Mouse (Mus musculus) urinary bladder, adult 18-20 months (tissue): ENCODE data around the gene DXBay18.
"Not testable (repeated sequence)": the region's sequence is repeated elsewhere in the genome, so short reads cannot be mapped to it uniquely, and the experiment has no call there.

Experiments
- DNase-seq, 2 experiments: peaks; one replicate each; pipeline ENCODE4 v3.0.0; 2022; ENCODE audit warnings: low spot score in 2 of 2, mixed read lengths in 2 of 2

Gene DXBay18

DNA sequence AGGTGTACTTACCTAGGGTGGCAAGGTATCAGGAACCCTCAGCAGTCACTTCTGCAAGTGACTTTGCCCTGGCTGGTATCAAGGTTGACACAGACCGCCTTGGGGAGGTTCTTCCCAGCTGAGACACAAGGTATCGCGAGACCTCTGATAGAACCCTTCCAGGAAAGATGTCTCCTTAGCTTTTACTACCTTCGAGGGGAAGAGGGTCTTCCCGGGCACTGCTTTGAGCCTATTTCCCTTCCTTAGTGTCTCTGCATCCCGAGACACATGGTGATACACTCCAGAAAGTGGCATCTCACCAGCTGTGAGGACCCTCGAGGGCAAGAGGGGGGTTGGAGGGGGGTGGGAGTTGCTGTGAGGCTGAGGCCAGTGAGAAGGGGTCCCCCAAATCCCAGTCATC is at the start of gene DXBay18:
Gene DXBay18 (minus strand): TSS at position 101 of the 400 bp plus-strand sequence.
- not testable (repeated sequence) for DNase-seq

DNA sequence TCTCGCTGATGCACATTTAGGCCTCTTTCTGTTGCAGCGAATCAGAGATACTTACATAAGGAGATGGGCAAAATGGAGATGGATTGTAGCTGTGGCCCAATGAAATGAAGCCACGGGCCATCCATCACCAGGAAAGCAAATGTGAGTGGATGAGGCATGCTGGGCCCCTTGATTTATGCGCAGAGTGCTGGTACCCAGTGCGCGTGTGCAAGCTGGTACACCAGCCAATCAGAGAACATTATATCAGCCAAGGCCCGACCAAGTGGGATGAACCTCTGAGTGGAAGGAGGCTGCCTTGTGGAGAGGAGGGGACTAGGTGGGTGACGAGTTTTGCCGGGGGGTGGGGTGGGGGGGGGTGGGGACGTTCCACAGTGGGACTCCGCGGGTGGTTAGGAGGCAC is 42.7 kb upstream of the DXBay18 start, which contains the start of gene Xlr3b:
Gene Xlr3b (plus strand): TSS at position 274 of the 400 bp plus-strand sequence.
- not testable (repeated sequence) for DNase-seq

DNA sequence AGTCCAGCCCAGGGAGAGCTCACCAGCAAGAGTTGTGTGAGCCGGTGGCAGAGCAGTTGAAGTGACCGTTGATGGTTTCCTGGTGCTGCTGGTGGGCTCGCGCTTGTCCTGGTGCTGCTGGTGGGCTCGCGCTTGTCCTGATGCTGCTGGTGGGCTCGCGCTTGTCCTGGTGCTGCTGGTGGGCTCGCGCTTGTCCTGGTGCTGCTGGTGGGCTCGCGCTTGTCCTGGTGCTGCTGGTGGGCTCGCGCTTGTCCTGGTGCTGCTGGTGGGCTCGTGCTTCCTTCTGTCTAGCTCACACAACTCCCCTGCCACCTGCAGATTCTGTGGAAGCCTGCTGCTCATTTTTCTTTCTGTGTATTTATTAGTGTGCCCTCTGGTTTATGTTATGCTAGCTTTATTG is 27.6 kb upstream of the DXBay18 start, which contains the start of gene Spin2d:
Gene Spin2d (minus strand): TSS at position 101 of the 400 bp plus-strand sequence.
- not testable (repeated sequence) for DNase-seq

DNA sequence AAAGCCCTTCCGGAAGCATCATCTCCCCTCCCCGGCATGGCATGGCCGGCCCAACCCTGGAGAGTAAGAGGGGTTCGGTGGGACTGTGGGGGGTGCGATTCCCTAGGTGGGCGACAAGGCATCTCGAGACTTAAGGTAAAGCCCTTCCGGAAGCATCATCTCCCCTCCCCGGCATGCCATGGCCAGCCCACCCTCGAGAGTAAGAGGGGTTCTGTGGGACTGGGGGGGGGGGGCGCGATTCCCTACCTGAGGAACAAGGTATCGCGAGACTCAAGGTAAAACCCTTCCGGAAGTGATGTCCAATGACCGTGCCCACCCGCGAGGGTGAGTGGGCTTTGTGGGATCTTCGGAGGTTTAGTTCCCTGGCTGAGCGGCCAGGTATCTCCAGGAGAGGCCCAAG is 754 bp downstream of the DXBay18 start, which contains the start of gene Xlr5b:
Gene Xlr5b (plus strand): TSS at position 301 of the 400 bp plus-strand sequence.
- DNase-seq = not testable (repeated sequence)

DNA sequence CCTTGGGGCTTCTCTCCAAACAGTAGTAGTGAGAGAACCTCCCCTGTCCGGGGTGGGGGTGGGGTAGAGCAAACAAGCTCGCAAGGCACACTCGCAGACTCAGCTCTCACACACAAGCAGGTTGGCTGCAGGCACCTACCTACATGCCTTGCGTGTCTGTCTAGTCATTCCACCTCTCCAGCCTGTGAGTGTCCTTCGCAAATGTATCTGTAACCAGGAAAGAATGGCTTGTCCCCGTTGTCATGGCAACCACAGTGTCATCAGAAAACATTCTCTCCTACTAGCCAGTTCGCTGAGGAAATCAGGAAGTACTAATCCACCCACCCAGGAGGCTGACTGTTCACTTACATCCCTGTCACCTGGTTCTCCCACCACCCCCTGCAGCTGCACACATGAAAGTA is 6.0 kb downstream of the DXBay18 start:
- DNase-seq = not testable (repeated sequence)

DNA sequence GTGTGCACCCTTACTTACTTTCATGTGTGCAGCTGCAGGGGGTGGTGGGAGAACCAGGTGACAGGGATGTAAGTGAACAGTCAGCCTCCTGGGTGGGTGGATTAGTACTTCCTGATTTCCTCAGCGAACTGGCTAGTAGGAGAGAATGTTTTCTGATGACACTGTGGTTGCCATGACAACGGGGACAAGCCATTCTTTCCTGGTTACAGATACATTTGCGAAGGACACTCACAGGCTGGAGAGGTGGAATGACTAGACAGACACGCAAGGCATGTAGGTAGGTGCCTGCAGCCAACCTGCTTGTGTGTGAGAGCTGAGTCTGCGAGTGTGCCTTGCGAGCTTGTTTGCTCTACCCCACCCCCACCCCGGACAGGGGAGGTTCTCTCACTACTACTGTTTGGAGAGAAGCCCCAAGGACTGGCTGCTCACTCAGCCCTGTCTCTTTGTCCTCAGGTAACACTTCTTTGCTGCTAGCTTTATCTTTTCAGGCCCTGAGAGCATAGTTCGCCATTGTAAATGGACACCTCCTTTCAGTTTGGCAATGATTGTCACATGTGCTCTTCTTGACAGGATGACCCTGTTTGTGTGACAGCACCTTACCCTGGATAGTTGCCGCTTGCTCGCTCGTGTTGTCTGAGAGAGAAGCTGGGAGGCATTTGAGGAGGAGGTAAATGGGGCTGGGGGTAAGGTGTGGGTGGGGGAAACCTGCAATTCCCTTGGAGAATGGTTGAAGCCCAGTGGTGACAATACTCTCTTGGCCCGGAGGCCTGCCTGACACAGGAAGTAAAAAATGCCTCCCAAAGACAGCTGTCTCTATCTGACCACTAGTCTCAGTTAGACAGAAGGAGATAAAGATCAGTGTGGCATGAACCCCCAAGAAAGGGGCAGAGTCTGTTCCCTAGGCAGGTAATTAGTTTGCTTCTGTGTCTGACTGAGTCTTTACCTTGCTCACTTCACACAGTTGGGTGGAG is 26.1 kb downstream of the DXBay18 start:
- DNase-seq = not testable (repeated sequence)

DNA sequence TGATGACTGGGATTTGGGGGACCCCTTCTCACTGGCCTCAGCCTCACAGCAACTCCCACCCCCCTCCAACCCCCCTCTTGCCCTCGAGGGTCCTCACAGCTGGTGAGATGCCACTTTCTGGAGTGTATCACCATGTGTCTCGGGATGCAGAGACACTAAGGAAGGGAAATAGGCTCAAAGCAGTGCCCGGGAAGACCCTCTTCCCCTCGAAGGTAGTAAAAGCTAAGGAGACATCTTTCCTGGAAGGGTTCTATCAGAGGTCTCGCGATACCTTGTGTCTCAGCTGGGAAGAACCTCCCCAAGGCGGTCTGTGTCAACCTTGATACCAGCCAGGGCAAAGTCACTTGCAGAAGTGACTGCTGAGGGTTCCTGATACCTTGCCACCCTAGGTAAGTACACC is 32.5 kb downstream of the DXBay18 start, which contains the start of gene Gm14685:
Gene Gm14685 (plus strand): TSS at position 301 of the 400 bp plus-strand sequence.
- DNase-seq = not testable (repeated sequence)

DNA sequence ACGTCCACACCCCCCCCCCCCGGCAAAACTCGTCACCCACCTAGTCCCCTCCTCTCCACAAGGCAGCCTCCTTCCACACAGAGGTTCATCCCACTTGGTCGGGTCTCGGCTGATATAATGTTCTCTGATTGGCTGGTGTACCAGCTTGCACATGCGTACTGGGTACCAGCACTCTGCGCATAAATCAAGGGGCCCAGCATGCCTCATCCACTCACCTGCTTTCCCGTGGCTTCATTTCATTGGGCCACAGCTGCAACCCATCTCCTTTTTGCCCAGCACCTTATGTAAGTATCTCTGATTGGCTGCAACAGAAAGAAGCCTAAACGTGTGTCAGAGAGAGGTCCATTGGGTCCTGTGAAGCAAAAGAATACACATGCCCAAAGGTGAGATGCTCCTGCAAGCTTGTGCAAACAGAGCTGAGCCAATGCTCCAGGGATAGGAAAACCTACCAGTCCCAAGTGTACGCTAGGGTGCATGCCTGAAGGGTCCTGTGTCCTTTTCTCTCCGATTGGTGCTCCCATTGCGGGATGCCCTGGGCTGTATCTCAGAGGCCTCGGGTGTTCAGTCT is 52.2 kb downstream of the DXBay18 start, which contains the start of gene Xlr3a:
Gene Xlr3a (minus strand): TSS at position 155 of the 568 bp plus-strand sequence.
- DNase-seq = not testable (repeated sequence)
